Mouse (Mus musculus): Measurements from ENCODE around the gene Mei1. TPM values are rescaled to one million over a fixed set of nuclear protein-coding genes. Genes with fewer than 3 reads are reported as not detected.
A peak's percentile ranks its signal among the peaks of the same experiment; 100 is the strongest.

Gene Mei1
- under 1 TPM; 0.18 to 0.31 TPM for total RNA-seq (2021)
- long read RNA-seq, experiment 1, partial matches to known transcripts = 0 of 1 reads
- long read RNA-seq, experiment 1, other reads (novel, unspliced or antisense) = 1 of 1 reads
- long read RNA-seq, experiment 2, partial matches to known transcripts = 0 of 3 reads
- long read RNA-seq, experiment 2, other reads (novel, unspliced or antisense) = 3 of 3 reads

DNA sequence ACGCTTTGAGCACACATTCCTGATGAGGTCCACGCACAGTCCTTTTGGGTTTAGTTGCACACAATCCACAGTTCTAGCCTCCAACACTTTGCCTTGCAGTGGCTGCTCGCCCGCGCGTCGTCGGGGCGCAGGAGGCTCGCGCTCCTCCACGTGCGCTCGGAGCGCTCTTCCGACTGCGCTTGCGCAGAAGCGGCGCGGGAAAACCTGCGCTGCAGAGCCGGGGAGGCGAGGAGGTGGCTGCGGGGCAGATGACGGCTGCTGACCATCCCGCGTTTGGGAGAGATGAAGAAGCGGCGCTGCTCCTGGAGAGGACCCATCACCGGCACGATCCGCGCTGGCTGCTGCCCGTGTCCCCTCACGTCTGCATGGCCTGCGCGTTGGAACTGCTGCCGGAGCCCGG is at the start of gene Mei1:
Gene Mei1, plus strand, starts transcription at position 99 of the 400 bp plus-strand sequence.
- DNase-seq (ENCODE audit: low spot score in 2 of 2) = no peak

DNA sequence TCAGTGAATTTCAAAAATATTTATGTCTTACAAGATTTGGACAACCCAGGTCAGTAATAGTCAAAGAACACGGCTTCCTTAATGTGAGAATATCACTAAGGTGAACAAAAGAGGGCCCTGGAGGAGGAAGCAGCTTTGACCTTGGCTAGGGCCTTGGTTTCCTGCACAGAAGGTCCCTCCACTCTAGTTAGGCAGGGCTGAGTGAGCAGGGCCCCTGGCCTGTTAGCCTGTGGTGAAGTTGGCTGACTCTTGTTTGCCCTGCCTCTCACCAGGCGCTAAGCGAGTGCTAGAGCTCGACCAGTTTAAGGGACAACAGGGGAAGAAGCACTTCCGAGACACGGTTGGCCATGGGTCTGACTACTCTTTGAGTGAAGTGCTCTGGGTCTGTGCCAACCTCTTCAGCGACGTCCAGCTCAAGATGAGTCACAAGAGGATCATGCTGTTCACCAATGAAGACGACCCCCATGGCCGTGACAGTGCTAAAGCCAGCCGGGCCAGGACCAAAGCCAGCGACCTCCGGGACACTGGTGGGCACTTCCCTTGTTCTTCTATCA is 47.2 kb upstream of the Mei1 start:
- DNase-seq (ENCODE audit: low spot score in 2 of 2) = no peak

DNA sequence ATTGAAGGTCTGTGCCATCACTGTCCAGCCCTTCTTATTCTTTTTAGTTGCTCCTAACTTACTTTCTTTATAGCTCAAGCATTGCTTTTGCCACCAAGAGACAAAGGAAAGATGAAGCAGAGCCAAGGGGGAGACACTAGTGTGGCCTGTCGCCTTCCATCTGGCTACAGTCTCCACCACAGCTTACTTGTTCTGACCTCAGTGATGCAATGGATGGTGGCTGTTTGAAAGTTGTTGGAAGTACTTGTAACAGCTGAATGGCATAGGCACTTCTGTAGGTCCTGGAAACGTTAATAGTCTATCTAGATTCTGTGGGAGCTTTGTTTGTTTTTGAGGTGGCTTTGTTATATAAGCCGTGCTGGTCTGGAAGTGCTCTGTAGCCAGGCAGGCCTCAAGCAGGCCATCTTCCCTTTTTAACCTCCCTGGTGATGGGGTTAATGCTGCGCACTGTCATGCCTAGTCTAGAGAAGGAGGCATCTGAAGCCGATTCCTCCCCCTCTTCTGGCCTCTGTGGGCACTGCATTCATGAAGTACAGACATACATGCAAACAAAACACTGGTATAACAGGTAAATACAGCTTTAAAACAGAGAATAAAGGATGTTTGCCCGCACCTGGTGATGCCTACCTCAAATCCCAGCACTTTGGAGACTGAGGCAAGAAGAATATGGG is 45.7 kb upstream of the Mei1 start:
- no peak for DNase-seq (ENCODE audit: low spot score in 2 of 2)

DNA sequence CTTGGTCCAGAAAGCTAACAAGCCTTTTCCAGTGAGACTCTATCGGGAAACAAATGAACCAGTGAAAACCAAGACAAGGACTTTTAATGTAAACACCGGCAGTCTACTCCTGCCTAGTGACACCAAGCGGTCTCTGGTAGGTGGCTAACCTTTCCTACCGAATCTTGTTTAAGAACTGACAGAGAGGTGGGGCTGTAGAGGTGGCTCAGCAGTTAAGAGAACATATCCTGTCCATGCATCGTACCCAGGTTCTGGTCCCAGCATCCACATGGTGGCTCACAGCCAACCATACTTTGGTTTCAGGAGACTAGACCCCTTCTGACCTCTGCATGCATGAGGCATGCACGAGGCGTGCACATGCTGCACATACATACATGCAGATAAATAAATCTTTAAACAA is 42.5 kb upstream of the Mei1 start:
- DNase-seq (ENCODE audit: low spot score in 2 of 2) = no peak

DNA sequence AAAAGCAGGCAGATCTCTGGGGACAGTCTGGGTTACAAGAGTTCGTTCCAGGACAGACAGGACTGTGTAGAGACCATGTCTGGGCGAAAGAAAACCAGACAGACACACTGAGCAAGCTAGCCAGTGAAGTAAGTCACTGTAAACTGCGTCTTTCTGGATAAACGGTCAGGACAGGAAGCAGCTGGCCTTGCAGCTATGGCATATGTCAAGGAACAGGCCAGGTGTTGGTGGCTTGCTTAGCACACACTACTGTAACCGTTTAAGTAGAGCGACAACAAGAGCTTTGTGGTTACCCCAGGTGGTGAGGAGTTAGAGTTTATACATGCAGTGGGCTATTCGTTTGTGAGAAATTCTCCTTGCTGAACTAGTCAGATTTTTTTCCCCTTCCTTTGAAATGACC is 42.1 kb upstream of the Mei1 start:
- DNase-seq (ENCODE audit: low spot score in 2 of 2) = no peak

DNA sequence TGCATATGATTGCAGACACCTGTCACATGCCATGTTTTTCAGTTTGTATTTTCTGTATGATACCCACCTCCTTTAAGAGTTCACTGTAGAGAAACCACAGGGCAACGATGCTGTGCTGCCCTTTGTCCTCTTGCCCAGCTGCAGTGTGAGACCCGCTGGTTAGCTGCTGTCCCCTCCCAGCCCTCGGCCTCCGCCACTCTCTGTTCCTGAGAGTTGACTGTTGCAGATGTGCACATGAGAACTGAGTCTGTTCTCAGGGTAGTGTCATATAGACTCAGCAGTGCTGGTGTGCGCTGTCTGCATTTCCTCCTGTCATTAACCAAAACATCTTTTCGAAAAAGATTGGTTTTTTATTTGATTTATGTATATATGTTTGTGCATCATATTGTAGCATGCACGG is 37.4 kb upstream of the Mei1 start:
- DNase-seq (ENCODE audit: low spot score in 2 of 2) = no peak

DNA sequence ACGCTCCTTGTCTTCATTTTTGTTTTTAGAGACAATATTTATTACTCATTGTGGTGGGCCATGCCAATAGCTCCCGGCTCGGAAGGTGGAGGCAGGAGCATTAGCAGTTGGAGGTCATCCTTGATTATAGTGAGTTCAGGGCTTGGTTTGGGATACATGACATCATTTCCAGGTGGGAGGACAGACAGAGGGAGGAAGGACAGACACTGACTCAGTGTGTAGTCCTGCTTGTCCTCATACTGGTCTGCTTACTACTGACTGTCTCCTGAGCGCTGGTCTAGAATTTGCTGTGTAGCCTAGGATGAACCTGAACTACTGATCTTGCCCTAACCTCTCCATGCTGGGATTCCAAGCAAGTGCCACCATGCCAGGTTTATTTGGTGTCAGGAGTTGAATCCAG is 36.0 kb upstream of the Mei1 start, which contains the start of gene Desi1:
Gene Desi1, minus strand, starts transcription at position 101 of the 400 bp plus-strand sequence.
- DNase-seq (ENCODE audit: low spot score in 2 of 2) = no peak

DNA sequence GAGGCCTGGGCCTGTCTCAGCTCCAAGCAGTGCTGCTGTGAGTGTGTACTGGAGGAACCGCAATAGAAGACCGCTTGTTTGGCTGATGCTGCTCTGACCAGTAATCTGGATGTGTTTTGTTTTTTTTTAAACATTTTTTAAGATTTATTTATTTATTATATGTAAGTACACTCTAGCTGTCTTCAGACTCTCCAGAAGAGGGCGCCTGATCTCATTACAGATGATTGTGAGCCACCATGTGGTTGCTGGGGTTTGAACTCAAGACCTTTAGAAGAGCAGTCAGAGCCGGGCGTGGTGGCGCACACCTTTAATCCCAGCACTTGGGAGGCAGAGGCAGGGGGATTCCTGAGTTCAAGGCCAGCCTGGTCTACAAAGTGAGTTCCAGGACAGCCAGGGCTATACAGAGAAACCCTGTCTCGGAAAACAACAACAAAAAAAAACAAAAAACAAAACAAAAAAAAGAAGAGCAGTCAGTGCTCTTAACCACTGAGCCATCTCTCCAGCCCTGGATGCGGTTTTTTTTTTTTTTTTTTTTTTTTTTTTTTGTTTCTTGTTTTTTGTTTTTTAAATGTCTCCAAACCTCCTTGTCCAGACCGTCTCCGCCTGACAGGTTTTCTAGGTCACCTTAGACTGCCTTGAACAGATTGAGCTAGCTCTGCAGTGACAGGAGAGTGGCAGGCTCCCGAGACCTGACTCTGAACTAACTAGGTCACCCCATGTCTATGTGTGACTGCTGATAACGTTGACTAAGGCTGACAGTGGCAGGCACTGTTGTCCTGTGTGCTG is 33.7 kb upstream of the Mei1 start:
- no peak for DNase-seq (ENCODE audit: low spot score in 2 of 2)

DNA sequence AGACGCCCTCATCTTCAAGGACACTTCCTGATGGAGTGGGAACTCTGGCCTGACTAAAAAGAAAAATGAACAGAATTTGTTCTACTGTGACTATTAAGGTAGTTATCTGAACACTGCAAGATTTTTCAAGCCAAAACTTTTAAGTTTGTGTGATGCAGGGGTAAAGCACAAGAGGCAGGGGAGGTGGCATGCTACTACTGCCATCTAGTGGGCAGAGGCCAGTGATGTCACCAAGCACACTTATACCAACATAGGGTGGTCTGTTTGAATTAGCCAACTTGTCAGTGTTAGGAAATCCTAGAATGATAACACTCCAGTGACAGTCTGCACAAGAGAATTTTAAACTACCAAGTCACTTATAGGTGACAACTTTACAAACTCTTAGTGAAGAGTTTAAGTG is 29.1 kb upstream of the Mei1 start:
- no peak for DNase-seq (ENCODE audit: low spot score in 2 of 2)

DNA sequence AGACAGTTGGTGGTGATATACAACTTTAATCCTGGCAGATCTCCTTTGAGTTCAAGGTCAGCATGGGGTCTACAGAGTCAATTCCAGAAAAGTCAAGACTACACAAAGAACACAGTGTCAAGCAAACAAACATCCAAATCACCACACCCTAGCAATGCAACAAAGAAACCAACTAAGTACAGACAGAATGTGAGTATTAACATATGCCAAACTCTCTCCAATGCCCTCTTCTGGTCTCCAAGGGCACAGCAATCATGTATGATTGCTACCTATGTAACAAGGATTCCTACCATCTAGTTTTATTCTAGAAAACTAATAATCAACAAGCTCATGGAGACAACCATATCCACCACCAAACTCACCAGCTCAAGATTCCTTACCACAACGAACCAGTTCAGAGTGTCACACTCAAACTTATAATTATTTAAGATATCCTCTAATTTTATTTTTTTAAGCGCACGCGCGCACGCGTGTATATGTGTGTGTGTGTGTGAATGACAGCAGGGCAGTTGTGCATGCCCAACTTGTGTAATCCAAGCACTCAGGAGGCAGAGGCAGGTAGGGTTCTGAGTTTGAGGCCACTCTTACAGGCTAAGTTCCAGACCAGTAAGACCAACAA is 25.5 kb upstream of the Mei1 start:
- no peak for DNase-seq (ENCODE audit: low spot score in 2 of 2)

DNA sequence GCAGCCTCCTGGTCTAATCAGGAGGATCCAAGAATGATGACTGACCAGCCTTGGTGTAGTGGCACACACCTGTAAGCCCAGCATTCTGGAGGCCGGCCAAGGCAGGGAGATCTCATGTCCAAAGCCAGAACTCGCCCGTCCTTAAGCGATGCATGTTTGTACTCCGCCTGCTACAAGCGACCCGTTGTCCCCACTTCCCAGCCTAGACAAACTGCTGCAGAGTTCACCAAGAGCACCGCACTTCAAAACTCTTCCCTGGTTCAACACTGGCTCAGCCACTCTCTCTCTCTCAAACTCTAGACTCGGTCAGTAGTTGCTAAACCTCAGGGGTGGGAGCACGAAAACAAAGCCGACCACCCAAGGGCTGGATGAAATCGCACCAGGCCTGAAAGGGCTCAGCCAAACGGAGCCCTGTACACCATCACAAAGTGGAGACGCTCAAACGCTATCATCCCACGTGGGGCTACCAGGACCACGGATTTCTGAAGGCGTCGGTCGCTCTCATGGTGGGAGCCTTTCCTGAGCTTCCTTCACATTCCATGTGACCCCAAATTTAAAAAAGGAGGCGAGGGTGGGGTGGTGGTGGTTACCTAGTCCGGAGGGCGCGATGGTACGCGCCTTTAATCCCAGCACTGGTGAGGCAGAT is 23.4 kb upstream of the Mei1 start:
- no peak for DNase-seq (ENCODE audit: low spot score in 2 of 2)

DNA sequence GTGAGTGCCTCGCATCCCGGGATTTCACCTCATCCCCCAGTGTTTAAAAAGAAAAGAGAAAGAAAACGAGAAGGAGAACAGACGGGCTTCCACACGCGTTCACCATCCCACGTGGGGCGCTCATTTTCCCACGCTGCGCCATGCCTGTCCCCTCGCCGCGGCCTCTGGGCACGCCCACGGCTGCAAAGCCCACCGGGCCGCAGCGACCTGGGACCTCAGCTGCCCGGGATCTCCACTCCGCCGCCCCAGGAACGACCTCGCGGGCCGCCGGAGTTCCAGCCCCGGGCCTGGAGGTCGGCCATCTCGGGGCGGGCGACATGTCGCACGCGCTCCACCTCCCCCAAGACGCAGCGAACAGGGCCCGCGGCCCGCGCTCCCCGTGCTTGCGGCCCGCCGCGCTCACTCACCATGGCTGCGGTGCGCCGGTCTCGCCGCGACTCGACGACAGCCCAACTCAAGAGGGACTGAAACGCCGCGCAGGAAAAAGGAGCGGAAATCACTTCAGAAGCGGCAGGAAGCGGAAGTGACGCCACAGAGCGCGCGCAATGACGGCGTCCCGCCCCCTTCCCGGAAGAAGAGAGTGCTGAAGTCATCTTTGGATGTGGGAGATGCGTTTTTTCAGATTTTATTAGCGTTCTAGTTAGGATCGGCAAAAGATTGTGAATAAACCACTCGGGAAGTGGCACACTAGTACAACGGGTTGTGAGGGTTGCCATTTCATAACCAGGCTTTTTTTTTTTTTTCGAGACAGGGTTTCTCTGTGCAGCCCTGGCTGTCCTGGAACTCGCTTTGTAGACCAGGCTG is 22.5 kb upstream of the Mei1 start, which contains the start of gene Snu13:
Gene Snu13, minus strand, starts transcription at position 519 of the 804 bp plus-strand sequence.
- peak; percentile 88 to 95 for DNase-seq (ENCODE audit: low spot score in 2 of 2)

DNA sequence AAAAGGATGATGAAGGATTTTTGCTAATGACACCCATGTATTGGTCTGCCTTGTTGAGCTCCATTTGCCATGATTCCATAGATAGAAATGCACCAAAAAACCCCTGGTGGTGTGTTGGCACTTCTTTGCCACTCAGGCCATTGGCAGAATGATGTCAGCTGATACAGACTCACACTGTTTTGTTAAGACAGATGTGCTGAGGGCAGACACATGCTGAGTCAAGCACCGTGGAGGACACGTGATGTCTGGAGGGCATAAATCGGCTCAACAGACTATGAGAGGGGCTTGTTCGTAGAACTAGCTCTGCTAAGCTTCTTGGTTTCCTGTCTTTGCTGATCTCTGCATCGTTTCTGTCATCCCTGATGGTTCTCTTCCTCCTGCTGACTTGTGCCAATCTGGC is 17.3 kb upstream of the Mei1 start:
- no peak for DNase-seq (ENCODE audit: low spot score in 2 of 2)

DNA sequence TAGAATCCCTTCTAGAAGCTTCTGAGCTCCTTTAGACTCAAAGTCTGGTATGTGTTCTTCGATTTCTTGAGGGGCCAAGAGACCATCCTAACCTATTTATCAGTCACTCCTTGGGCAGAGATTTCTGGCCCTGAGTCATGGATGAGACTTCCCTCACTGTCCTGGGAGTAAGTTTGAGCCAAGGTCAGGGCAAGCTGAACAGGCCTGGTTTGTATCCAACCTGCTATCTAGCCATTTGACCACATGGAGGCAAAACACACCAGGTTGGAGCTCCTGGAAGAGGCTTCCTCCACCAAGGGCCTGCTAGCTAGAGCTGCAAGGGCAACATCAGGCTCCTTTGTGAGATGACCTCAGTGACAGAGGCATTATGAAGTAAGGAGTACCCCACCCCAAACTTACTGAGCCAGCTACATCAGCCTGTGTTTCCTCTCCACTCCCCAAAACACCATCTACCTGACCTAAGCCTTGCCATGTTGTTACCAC is 11.0 kb upstream of the Mei1 start, which contains the start of gene 4930407I10Rik:
Gene 4930407I10Rik, plus strand, starts transcription at position 433 of the 483 bp plus-strand sequence.
- no peak for DNase-seq (ENCODE audit: low spot score in 2 of 2)

DNA sequence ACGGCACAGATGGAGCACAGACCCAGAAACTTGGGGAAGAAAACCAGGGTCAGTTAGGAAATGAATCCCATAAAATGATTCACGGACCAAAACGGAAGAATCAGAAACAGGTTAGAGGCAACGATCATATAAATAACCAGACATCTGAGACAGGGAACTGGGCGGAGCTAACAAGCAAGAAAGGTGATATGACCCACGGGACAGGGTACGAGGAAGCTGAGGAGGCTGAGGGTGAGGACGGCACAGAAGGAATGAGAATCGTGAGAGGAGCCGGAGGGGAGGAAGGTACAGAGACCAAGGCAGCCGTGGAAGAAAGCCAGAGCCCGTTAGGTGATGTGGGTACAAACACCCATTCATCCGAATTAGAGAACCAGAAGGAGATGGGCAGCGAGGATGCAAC is 5.9 kb upstream of the Mei1 start:
- no peak for DNase-seq (ENCODE audit: low spot score in 2 of 2)

DNA sequence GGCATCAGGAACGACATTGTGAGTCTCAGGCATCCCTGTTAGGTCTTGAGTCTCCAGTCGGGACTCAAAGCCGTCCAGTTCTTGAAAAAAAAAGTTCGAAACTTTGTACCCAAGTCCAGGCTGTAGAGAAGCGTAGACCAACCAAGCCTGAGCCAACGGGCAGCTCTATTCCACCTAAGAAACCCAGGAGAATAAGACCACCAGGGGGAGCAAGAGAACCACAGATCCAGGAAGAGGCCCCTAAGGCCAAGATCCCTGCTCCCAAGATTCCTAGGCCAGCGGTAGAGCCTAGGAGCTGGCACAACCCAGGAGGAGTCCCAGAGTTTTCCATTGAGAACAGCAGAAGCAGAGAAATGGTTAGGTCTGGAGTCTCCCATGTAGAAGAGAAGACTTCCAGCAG is 4.3 kb upstream of the Mei1 start:
- DNase-seq (ENCODE audit: low spot score in 2 of 2) = peak; percentile 65 to 88

DNA sequence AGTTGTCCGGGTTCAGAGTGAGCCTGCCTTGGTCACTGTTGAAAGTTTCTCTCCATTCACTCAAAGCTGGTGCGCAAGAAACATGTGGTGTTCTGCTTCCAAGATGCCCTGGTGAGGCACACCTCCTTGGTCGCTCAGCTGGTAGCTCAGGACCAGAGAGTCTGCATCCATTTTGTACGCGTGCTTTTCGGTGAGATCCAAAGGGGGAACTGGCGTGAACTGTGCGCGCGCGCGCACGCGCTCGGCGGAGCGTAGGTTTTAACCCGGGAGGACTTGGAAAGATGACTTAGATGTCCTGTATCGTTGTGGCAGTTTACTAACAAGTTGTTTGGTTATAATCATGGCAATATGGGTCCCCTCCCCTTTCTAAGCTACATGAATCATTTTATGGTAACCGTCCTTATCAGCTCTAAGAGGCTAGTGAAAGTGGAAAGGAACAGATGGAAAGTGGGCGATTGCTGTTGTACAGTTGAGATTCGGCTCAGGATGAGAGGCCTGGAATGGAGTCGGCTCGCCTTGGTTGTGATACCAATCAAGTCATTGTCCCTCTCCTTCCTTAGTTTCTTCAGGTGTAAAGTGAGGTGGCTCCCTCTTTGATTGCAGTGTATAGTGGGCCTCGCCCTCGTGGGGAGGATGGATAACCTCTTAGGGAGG is 2.1 kb downstream of the Mei1 start:
- DNase-seq (ENCODE audit: low spot score in 2 of 2) = peak in 1 of 2 experiments; percentile 31

DNA sequence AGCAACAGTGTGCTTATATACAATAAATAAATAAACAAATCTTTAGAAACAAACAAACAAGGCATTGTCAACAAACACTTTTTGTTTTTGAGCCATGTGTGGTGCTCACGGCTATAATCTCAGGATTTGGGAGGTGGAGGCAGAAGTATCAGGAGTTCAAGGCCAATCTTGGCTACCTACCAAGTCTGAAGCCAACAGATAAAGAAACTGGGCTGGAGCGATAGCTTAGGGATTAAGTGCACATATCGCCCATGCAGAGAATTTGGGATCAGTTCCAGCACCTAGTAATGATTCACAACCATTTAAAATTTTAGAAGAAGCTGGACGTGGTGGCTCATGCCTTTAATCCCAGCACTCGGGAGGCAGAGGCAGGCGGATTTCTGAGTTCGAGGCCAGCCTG is 3.7 kb downstream of the Mei1 start:
- no peak for DNase-seq (ENCODE audit: low spot score in 2 of 2)

DNA sequence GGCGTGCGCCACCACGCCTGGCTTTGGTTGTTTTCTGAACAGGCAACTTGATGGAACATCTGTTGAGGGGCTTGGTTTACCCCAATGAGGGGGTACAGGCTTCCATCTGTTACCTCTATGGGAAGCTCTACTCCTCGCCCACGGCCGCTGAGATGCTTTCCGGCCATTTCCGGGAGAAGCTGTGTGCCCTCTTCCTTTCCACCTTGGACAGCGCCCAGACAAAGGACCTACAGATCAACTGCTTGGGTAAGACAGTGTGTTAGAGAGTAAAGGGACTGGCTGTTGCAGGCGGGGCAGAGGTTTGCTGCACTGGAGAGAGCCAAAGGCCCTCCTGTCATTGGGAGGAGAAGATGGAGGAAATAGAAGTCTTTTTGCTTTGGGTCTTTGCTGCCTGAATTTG is 10.1 kb downstream of the Mei1 start:
- no peak for DNase-seq (ENCODE audit: low spot score in 2 of 2)

All from layer of hippocampus, postnatal 14 days (tissue).